Mouse (Mus musculus): ENCODE data around the gene Cacng5. TPM values are rescaled to one million over a fixed set of nuclear protein-coding genes. Genes with fewer than 3 reads are reported as not detected.

Cacng5 gene
- 10.9 TPM for polyA plus RNA-seq (2015; fragmentation: Illumina TruSeq; extraction: RNeasy Lipid Tissue Mini Kit (QIAGEN cat#74804); ENCODE audit: low read depth, low replicate concordance)

GRCm38 (mm10) chr11:107914634-107915226 is at the start of gene Cacng5:
Gene Cacng5 (minus strand): TSS chr11:107915055.

Other genes starting within 250 kb of the Cacng5 start
- gene Cacng1, start 198.5 kb downstream of the Cacng5 start, polyA plus RNA-seq (2015; fragmentation: Illumina TruSeq; extraction: RNeasy Lipid Tissue Mini Kit (QIAGEN cat#74804); ENCODE audit: low read depth, low replicate concordance) = 0.37 TPM
- gene Cacng4, start 120.5 kb downstream of the Cacng5 start, polyA plus RNA-seq (2015; fragmentation: Illumina TruSeq; extraction: RNeasy Lipid Tissue Mini Kit (QIAGEN cat#74804); ENCODE audit: low read depth, low replicate concordance) = 27.4 TPM

Measured in brain, adult 10 weeks (tissue).